Mouse (Mus musculus): ENCODE data around the gene Pml. TPM values are rescaled to one million over a fixed set of nuclear protein-coding genes. Genes with fewer than 3 reads are reported as not detected.

Gene Pml
- total and polyA plus RNA-seq, 2 experiments from 2014 or later = 3.4 to 3.7 TPM

GRCm38 (mm10) chr9:58250322-58250721, 736 bp upstream of the Pml start:
- Histone ChIP-seq H3K4me3 (ENCODE audit: low read depth, low read length) (no peak overlapping the region), H3K9me3 (ENCODE audit: low read length) (no peaks in the 10 kb centered on the region), H3K4me2 (ENCODE audit: low read depth) (peak overlapping the region; percentile 62; the same call in 1 of the 2 replicates), H3K27ac (ENCODE audit: low read depth, low read length) (no peak overlapping the region), H3K4me1 (ENCODE audit: insufficient read depth) (0 out of 2 replicates have a peak, but pooled peaks cover 8% of the 10 kb centered on the region), H3K27me3 (ENCODE audit: insufficient read depth, low read length) (no peaks in the 10 kb centered on the region), H3K9ac (no peak overlapping the region), H3K36me3 (ENCODE audit: insufficient read depth) (no peaks in the 10 kb centered on the region)
- 81% methylated on average over 8 of the region's 8 CpGs for WGBS
- TF ChIP-seq CTCF (IDR thresholded peaks at IDR 0.05; ENCODE audit: low read depth) = no peak
- ATAC-seq (no peak), DNase-seq (no peak)

GRCm38 (mm10) chr9:58248746-58249413, 706 bp downstream of the Pml start:
- Histone ChIP-seq H3K27me3 (ENCODE audit: insufficient read depth, low read length) (no peaks in the 10 kb centered on the region), H3K36me3 (ENCODE audit: insufficient read depth) (no peaks in the 10 kb centered on the region), H3K9ac (peak overlapping the region; percentile 51), H3K27ac (ENCODE audit: low read depth, low read length) (no peak overlapping the region), H3K4me1 (ENCODE audit: insufficient read depth) (0 out of 2 replicates have a peak, but pooled peaks cover 5% of the 10 kb centered on the region), H3K9me3 (ENCODE audit: low read length) (no peaks in the 10 kb centered on the region), H3K4me3 (ENCODE audit: low read depth, low read length) (peak overlapping the region; percentile 37), H3K4me2 (ENCODE audit: low read depth) (peak overlapping the region; percentile 62)
- no peak for TF ChIP-seq CTCF (IDR thresholded peaks at IDR 0.05; ENCODE audit: low read depth)
- 40% methylated on average over 7 of the region's 7 CpGs for WGBS
- DNase-seq = no peak
- ATAC-seq = no peak

DNA sequence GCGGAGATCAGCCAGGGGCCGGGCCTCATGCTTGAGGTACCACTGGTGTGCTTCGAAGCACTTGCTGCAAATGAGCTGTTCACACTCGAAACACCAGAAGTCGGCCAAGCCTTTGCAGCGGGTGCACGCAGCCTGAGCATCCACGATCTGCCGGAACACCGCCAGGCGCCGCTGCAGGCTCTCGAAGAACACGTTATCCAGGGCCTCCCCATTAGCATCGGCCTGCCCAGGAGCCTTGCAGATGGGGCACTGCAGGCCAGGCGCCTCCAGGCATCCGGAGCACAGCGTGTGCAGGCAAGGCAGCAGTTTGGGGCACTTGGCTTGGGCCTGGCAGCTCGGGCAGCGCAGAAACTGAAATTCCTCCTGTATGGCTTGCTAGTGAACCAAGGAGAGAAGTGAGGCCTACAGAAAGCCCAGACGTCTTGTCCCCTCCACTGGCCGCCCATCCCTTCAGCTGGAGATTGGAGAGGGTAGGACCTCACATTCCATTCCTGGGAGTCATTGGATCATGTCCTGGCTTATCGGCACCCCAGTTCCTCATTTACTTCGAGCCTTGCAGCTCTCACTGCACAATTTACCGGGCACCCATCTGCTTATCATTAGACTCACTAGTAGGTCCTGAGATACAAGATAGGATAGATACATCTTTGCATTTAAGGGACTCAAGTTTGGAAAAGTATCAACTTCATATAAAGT, 2.4 kb downstream of the Pml start:
- Histone ChIP-seq H3K36me3 (ENCODE audit: insufficient read depth) (no peaks in the 10 kb centered on the region), H3K4me1 (ENCODE audit: insufficient read depth) (0 out of 2 replicates have a peak, but pooled peaks cover 5% of the 10 kb centered on the region), H3K9ac (peak overlapping the region; percentile 54), H3K4me3 (ENCODE audit: low read depth, low read length) (0 out of 2 replicates have a peak overlapping the region, but pooled peaks have one; percentile 4), H3K9me3 (ENCODE audit: low read length) (no peaks in the 10 kb centered on the region), H3K4me2 (ENCODE audit: low read depth) (peak overlapping the region; percentile 41), H3K27ac (ENCODE audit: low read depth, low read length) (0 out of 2 replicates have a peak overlapping the region, but pooled peaks have one; percentile 1), H3K27me3 (ENCODE audit: insufficient read depth, low read length) (no peaks in the 10 kb centered on the region)
- ATAC-seq (peak; percentile 93), DNase-seq (peak; percentile 85)
- WGBS = 15% methylated on average over 25 of the region's 25 CpGs
- peak; percentile 86 for TF ChIP-seq CTCF (IDR thresholded peaks at IDR 0.05; ENCODE audit: low read depth)

DNA sequence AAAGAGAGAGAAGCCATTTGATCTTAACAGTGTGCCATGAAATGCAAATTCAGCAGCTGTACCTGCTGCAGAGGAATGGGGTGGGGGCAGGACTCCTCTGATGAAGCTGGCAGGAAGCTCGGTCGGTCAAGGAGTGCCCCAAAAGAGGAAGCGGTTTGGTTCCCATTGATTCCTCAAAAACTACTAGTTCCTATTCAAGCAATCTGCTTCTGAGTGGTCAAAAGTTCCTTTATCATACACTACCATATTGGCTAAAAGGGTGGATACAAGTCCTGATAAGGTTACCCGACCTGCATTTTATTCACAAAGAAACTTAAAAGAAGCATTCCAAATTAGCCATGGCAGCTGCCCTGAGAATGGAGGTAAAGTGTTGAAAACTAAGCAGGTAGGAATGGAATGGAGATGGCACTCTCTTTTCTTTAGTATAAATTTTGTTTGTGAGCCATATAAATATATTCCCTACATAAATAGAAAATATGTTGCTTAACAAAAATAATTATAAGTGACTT, 3.4 kb downstream of the Pml start:
- 72% methylated on average over 4 of the region's 4 CpGs for WGBS
- Histone ChIP-seq H3K27ac (ENCODE audit: low read depth, low read length) (no peak overlapping the region), H3K36me3 (ENCODE audit: insufficient read depth) (no peaks in the 10 kb centered on the region), H3K4me3 (ENCODE audit: low read depth, low read length) (no peak overlapping the region), H3K4me2 (ENCODE audit: low read depth) (no peak overlapping the region), H3K4me1 (ENCODE audit: insufficient read depth) (0 out of 2 replicates have a peak, but pooled peaks cover 5% of the 10 kb centered on the region), H3K9ac (no peak overlapping the region), H3K9me3 (ENCODE audit: low read length) (no peaks in the 10 kb centered on the region), H3K27me3 (ENCODE audit: insufficient read depth, low read length) (no peaks in the 10 kb centered on the region)
- ATAC-seq = no peak
- DNase-seq = no peak
- TF ChIP-seq CTCF (IDR thresholded peaks at IDR 0.05; ENCODE audit: low read depth) = no peak

- Histone ChIP-seq H3K9ac (no peak overlapping the region), H3K36me3 (ENCODE audit: insufficient read depth) (no peaks in the 10 kb centered on the region), H3K27me3 (ENCODE audit: insufficient read depth, low read length) (no peaks in the 10 kb centered on the region), H3K4me2 (ENCODE audit: low read depth) (no peak overlapping the region), H3K27ac (ENCODE audit: low read depth, low read length) (no peak overlapping the region), H3K4me1 (ENCODE audit: insufficient read depth) (0 out of 2 replicates have a peak, but pooled peaks cover 5% of the 10 kb centered on the region), H3K9me3 (ENCODE audit: low read length) (no peaks in the 10 kb centered on the region), H3K4me3 (ENCODE audit: low read depth, low read length) (no peak overlapping the region)
- 92% methylated on average over 6 of the region's 6 CpGs for WGBS
- ATAC-seq (no peak), DNase-seq (no peak)
- no peak for TF ChIP-seq CTCF (IDR thresholded peaks at IDR 0.05; ENCODE audit: low read depth)
Observed at GRCm38 (mm10) chr9:58243696-58244095, 5.9 kb downstream of the Pml start.

GRCm38 (mm10) chr9:58242696-58243095, 6.9 kb downstream of the Pml start:
- H3K4me1 ChIP-seq (ENCODE audit: insufficient read depth) = 0 out of 2 replicates have a peak, but pooled peaks cover 5% of the 10 kb centered on the region
- no peak for TF ChIP-seq CTCF (IDR thresholded peaks at IDR 0.05; ENCODE audit: low read depth)
- H3K9ac ChIP-seq = no peak overlapping the region
- H3K4me3 ChIP-seq (ENCODE audit: low read depth, low read length) = no peak overlapping the region
- no peak overlapping the region for H3K4me2 ChIP-seq (ENCODE audit: low read depth)
- no peaks in the 10 kb centered on the region for H3K36me3 ChIP-seq (ENCODE audit: insufficient read depth)
- no peaks in the 10 kb centered on the region for H3K9me3 ChIP-seq (ENCODE audit: low read length)
- no peak overlapping the region for H3K27ac ChIP-seq (ENCODE audit: low read depth, low read length)
- whole genome bisulfite sequencing = 87% methylated on average over 5 of the region's 5 CpGs
- no peak for DNase-seq
- no peak for ATAC-seq
- no peaks in the 10 kb centered on the region for H3K27me3 ChIP-seq (ENCODE audit: insufficient read depth, low read length)

Data from forebrain, postnatal 0 days (tissue).